Mouse (Mus musculus) kidney, adult 11 months (tissue): Measurements from ENCODE around the gene Rad21l.

Experiments used
- DNase-seq: peaks from one replicate; pipeline ENCODE4 v3.0.0; 2022

The Rad21l gene

DNA sequence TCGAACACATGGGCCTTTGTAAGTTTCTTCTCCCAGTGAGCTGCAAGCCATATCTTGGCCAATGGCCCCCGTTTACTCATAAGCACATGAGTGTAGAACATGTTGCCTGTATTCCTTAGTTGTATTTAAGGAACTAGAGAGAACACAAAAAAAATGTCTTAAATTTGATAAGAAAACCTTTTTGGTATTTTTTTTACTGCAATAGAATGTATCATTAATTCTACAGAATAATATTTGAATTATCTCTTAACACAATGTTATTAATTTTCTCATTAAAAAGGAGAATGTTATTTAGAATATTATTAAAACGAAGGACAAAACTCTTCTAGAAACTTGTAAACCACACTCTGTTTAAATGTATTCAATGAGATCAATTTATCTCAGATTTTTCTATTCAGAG is at the start of gene Rad21l:
Rad21l (minus strand) TSS at position 101 of the 400 bp plus-strand sequence.
- DNase-seq = no peak

DNA sequence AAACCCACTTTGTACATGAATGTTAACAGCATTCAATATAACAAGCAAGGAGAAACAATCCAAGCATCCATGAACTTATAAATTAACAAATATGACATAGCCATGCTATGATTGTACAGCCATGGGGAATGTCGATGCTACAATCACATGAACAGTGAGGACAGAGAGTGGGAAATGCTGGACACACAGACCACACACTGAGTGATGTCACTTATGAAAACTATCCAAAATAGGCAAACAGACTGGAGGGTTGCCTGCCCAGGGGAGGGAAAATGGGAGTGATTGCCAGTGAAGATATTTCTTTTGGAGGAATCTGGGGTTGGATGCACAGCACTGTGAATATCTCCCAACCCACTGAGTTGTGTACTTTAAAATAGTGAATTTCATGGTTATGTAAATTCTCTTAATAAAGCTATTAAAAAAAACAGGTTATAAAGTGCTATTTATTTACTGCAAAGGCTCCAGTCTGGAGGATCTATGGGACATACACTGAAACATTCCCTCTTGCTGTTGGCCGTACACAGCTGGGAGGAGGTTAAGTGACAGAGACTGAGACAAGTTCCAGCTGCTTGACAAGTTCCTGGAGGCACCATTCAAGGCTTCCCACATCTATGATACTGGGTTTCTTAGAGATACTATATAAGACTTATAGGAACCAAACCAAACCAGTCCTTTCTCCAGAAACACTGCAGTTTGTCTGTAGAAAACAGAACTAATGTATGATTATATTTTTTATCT is 48.2 kb upstream of the Rad21l start:
- no peak for DNase-seq

- no peak for DNase-seq
Measured at GRCm38 (mm10) chr2:151715526-151715925, 47.2 kb upstream of the Rad21l start.

DNA sequence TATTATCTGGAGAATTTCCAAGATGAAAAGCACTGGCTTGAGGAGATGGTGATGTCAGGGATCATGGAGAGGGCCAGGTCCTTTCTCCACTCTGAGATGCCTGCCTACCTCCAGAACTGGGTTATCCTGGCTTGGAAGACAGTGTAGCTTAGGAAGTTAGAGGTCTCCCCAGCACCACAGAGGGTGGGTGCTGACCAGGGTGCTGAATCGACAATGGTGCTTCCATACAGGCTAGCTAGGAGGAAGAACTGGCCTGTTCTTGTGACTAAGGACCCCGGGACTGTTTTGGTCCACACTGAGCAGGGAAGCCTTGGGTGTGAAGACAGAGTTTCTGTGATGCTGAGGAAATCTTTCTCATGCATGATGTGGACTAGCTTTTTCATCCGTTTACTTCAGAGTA is 44.3 kb upstream of the Rad21l start:
- no peak for DNase-seq

DNA sequence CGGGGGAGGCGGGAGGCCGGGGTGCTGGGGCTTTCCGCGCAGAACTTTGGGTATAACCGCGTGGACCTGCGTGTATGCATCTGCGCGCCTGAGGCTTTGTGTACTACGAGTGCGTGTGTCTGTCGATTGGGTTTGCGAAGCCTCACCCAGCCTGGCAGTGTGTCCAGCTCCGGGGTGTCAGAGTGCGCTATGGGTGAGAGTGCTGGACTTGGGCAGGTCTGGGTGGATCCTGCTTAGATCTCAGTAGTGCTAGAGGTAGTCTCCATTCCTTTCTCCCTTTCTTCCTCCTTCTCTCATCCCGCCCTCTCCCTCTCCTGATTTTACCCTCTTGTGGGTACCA is 34.5 kb upstream of the Rad21l start:
- no peak for DNase-seq

DNA sequence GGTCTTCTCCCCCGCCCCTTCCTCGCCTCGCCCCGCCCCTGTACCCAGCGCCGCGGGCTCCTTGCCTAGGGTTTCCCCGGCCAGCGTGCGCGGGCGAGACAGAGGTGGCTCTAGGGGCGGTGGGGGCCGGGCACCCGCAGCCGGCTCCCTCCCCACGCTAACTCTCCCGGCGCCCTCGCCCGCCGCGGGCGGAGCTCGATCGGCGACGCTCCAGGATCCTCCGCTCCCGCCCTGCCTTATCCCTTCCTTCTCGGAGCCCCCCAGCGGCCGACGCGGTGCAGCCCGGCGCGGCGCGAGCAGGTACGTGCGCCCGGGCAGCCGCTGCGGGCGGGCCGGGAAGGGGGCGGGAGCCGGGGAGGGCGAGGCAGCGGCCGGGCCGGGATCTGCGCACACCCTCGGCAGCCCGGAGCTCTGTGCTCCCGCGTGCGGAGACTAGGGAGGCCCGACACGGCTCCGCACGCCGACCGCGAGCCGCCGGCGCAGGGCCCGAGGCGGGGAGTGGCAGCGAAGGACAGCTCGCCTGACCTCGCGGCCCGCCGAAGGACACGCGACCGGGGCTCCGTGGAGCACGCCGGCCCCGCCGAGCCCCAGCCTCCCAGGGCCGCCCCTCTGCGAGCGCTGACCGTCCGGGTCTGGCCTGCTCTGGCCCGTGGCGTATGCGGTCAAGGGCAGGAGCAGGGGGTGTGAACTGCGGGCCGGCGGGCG is 34.0 kb upstream of the Rad21l start:
- DNase-seq = peak; percentile 10

DNA sequence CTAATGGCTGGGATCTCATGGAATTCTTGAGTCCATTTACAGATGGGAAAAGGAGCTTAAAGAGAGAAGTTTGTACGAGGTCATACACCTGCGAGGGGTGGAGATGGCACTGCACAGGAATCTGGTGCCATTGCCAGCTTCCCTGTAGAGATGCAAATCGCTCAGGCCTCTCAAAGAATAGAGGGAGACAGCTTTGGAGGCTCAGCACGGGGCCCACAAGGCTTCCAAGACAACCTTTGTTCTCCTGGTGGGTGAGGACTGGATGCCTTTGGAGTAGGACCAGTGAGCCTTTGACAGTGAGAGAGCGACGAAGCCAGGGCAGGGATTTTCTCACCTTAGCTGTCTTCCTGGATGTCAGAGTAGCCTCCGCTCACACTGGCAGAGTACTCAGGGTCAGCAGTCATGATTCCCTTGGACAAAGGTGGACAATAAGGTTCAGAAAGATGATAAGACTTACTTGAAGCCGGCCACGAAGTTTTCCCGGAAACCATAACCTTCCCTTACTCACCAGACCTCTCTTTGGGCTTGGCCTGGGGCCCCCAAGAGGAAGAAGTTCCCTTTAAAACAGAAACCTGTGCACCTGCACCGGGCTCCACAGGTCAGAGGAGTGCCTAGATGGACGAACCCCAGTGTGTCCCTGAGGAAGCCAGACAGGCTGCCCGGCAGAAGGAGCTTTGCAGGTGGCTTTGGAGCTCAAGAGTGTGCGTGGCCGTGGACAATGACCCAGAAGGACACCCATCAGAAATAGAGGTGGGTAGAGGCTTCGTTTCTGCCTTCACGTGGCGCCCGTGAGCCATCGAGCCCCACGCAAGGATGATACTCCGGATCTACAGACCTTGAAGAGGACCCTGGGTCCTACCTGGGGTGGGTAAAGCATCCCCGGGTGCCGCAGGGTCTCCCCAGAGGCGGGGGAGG is 33.2 kb upstream of the Rad21l start, which contains the start of gene Tmem74b:
Tmem74b (plus strand) TSS at position 778 of the 915 bp plus-strand sequence.
- DNase-seq = no peak

GRCm38 (mm10) chr2:151682976-151683375 is 14.6 kb upstream of the Rad21l start:
- DNase-seq = no peak

DNA sequence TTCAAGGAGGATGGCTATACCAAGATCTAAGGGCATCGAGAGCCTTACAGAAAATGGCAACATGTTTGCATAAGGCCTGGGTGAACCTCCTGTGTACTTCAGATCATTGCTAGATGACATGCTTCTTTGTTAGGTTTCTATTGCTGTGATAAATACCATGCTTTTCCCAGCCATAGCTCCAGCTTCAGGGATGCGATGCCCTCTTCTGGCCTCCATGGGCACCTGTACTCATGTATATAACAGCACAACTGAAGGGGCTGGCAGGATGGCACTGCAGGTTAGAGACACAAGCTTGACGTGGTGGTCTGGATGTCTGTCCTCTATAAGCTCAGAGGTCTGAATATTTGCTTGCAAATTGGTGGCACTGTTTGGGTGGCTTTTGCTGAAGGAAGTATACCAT is 14.0 kb upstream of the Rad21l start:
- no peak for DNase-seq

DNA sequence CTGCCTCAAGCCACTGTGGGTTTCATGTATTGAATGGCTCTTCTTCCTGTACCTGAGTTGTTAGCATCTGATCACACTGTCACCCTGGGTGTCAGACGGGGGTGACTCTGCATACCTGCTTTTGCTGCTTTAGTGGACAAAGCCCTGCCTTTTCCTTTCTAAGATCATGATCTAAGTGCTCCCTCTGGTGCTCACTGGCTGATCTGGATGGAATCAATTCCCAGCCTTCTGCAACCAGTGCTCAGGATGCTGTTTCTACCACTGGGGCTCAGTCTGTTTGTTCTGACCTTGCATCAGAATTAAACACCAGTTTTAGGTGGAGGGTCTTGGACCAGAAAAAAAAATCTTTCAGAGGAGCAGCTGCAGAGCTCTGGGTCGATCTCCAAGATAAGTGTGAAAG is 7.9 kb upstream of the Rad21l start:
- DNase-seq = no peak

DNA sequence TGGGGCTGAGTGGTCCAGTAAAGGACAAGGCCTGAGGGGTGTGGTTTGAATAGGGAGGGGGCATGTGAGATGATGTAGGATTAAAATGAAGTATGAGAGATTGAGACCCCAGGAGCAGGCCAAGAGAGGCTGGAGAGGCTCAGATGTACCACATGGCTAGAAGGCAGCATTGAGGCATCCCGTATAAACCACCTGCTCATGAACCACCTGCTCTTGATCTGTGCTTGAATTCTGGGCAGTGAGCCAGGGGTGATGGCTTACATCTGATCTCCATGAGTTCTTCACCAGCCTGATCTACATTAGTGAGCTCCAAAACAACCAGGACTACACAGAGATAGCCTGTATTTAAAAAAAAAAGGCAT is 2.6 kb upstream of the Rad21l start:
- DNase-seq = no peak

DNA sequence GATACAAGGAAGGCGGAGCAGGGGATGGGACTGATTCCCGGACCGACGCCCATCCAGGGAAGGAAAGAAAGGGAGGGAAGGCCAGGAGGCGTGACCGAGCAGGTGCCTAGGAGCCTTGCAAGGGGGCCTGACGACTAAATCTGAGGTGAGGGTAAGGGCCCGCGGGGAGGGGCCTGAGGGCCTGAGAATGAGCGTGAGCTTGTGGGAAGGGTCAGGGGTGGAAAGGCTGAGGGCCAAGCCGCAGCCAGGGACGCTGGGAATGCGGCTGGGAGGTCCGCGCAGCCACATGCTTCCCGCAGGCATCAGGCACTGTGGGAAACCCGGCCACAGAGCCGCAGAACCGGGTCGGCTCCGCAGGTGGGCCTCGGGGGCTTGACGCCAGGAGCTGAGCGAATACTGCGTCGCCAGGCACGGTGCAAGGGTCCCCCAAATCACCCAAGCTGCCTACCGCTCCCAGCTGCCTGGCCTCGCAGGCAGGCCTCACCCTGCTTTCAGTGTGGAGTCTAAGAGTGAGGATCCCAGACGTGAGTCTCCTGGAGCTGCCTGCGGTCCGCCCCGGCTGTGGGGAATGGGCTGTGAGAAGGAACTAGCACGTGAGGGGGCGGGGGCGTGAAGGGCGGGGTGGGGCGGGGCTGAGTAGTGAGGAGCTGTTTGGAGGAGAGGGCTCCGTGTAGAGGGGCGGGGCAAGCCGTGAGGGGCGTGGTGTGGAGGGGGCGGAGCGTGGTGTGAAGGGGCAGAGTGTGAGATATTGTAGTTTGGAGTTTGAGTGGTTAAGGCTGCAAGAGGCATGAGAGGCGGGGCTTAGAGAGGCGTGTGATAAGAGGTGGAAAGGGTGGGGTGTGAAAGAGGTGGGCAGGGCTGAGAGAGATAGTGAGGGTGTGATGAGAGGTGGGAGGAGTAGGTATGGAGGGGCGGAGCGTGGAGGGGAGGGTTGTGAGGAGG is 2.0 kb upstream of the Rad21l start:
- DNase-seq = no peak

DNA sequence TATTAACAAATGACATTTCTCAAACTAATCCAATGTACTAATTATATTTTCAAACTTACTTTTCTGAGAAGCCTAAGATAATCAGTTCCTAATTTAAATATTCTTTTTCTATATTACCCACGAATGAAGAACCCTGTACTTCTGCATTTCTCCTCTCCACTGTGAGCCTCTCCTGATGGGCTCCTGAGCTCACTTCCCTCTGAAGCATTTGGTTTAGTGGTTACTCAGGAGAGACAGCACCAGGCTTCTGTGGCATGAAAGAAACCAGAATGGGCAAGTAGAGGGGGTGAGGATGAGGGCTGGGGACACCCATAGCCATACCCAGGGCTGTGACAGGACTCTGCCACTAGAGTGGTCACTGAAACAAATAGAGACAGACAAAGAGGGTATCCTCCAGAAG is 16.3 kb downstream of the Rad21l start:
- DNase-seq = no peak

GRCm38 (mm10) chr2:151636015-151636402 is 32.3 kb downstream of the Rad21l start:
- DNase-seq = no peak

- DNase-seq = no peak
Measured at GRCm38 (mm10) chr2:151635362-151636014, 32.8 kb downstream of the Rad21l start.

DNA sequence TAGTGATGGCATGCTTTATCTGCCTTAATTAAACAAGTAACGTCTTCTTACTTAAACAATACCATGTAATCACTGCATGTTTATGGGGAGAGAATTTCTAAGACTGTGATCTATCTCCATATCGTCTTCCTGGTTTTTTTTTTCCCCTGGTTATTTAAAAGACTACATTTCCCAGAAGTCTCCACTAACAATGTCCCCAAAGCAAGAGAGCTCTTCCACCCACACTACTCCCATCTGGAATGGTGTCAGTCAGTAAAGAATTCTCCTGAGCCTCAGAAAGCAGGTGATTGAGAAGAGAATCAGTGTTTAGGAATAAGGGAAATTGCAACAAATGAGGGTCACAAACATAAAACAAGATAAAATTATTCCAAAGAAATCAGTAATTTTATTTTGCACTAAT is 33.4 kb downstream of the Rad21l start:
- DNase-seq = no peak

GRCm38 (mm10) chr2:151632982-151633381 is 35.4 kb downstream of the Rad21l start:
- DNase-seq = no peak

- peak; percentile 57 for DNase-seq
Measured at GRCm38 (mm10) chr2:151632159-151632814, 36.0 kb downstream of the Rad21l start, which contains the start of gene Snph. TSS of gene Snph (minus strand) at chr2:151632593.

DNA sequence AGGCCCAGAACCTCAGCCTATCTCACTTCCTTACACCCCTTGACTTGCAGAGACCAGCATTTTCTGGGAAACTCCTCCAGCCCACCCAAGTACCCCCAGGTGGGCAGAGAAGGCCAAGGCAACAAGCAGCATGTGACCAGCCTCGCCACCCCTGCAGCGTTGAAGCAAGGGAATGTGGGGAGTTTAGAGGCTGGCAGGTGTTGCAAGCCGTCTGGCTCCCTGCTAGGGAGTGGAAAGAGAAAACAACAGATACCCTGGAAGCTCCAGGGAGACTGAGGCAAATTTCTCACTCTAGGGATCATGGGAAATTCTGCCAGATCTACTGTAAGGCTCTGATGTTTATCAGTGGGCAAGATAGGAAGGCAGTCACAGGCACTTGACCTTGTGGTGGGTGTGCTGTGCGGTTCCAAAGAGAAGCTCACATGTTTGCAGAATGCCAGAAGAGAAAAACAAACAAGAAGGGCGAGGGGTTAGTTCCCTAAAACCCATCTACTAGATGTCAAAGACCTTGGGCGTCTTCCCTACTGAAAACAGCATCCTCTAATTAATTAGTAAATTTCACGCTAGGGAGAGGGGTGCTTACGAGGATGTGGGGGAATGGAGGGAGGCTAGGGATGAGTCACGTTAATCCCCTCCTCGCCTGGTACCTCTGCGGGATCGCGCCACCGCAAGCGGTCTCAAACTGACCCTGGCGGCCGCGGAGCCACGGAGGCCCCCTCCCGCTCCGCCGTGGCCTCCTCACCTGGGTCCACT is 36.8 kb downstream of the Rad21l start:
- no peak for DNase-seq

- DNase-seq = no peak
Measured at GRCm38 (mm10) chr2:151629310-151629709, 39.0 kb downstream of the Rad21l start.
